Mouse (Mus musculus) G1E (cell line): ENCODE data around the gene Il6st.

Experiments used
- CTCF ChIP-seq: IDR thresholded peaks from 2 replicates; pipeline ENCODE4 v1.5.1; 2012; ENCODE audit warnings: low read depth, low read length, inconsistent platforms, mixed read lengths
- GATA1 ChIP-seq: IDR thresholded peaks from 2 replicates; pipeline ENCODE4 v1.6.1; 2012; ENCODE audit warnings: borderline replicate concordance, low read length, inconsistent platforms, mixed read lengths
- GATA2 ChIP-seq: IDR thresholded peaks from 2 replicates; pipeline ENCODE4 v1.6.1; 2012; ENCODE audit warnings: low read depth, low read length, inconsistent platforms, borderline replicate concordance
- TAL1 ChIP-seq: conservative IDR thresholded peaks from 2 replicates; pipeline ENCODE4 v1.6.1; 2012; ENCODE audit warnings: low read depth, low read length, inconsistent platforms, mixed read lengths

DNA sequence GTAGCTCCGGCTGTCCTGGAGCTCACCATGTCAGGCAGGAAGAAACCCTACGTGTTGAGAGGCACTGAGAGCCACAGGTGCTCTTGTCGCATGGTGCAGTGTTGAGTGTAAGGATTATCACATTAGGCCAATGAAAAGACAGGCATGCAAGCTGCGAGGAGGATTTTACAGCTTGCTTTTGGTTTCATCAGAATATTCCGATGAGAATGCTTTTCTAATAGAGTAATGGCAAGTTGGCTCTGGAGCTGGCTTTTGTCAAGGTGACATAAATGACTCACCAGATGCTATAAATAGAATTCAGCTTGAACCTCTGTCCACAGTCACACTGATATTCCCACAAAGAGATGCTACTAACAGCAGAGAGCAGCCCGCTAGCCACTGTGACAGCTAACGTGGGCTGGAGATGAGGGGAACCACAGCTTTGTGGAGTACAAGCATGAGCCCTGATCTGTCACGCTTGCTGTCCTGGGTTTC, 38.7 kb upstream of the Il6st start:
- TF ChIP-seq CTCF (no peak), GATA1 (no peak), TAL1 (no peak), GATA2 (no peak)
